Mouse (Mus musculus): ENCODE measurements around the gene Mphosph10.

- TF ChIP-seq CTCF (IDR thresholded peaks at IDR 0.05; ENCODE audit: extremely low read depth, insufficient read depth, insufficient read length, insufficient replicate concordance) = no peak
- TF ChIP-seq POLR2A (IDR thresholded peaks at IDR 0.05; ENCODE audit: low read depth, low read length) = peak; percentile 82
These were observed at the start of gene Mphosph10, which contains the start of gene Mcee for GRCm38 (mm10) chr7:64392122-64392818.
